Mouse (Mus musculus) ES-Bruce4 (cell line): ENCODE data around the gene Nfe2l3.

ENCODE experiments used
- CTCF ChIP-seq: IDR thresholded peaks from one replicate; pipeline ENCODE4 v1.8.1; 2011; ENCODE audit warnings: low read depth, low read length
- EP300 ChIP-seq: IDR thresholded peaks from 2 replicates; pipeline ENCODE4 v1.6.1; 2011; ENCODE audit warnings: low read depth, low read length; ENCODE audit not compliant: insufficient read depth

GRCm38 (mm10) chr6:51485646-51486045, 53.2 kb downstream of the Nfe2l3 start:
- TF ChIP-seq CTCF (no peak), EP300 (no peak)
